Mouse (Mus musculus) heart, postnatal 25 days (tissue): Measurements from ENCODE around the gene Ndufb10. TPM values are rescaled to one million over a fixed set of nuclear protein-coding genes. Genes with fewer than 3 reads are reported as not detected.

Experiments
- DNase-seq: peaks from one replicate; pipeline ENCODE4 v3.0.0; 2022; ENCODE audit warnings: low spot score
- intact Hi-C: fragments of 180-260 bp; cut with DNase I; formaldehyde crosslinking; loops from one replicate; pipeline ENCODE4 v1.15.1; 2025
- total RNA-seq, 2 experiments: library from RNA; stranded (reverse); gene quantifications; 2 replicates each; pipeline ENCODE4 v1.2.3; 2021

Ndufb10 gene
- total RNA-seq = 1,000 to 10,000 TPM; 1,080 to 1,118 TPM

GRCm38 (mm10) chr17:24724184-24724583 lies at the start of gene Ndufb10:
Gene Ndufb10, minus strand, starts transcription at chr17:24724478.
- peak; percentile 90 for DNase-seq
- intact Hi-C loops = no loop called here

DNA sequence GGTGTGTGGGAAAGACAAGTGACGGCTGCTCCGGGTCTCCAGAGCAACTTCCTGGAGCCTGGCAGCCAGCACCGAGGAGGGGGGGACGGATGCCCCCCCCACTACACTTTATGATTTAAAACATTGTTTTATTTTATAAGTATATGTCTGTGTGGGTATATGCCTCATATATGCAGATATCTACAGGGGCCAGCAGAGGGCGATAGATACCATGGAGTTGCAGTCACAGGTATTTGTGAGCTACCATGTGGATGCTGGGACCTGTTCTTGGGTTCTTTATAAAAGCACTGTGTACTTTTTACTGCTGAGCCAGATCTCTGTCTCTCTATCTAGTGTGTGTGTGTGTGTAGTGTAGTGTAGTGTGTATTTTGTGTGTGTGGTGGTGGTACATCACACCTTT lies 49.0 kb upstream of the Ndufb10 start:
- DNase-seq = no peak
- intact Hi-C loops = no loop called here

DNA sequence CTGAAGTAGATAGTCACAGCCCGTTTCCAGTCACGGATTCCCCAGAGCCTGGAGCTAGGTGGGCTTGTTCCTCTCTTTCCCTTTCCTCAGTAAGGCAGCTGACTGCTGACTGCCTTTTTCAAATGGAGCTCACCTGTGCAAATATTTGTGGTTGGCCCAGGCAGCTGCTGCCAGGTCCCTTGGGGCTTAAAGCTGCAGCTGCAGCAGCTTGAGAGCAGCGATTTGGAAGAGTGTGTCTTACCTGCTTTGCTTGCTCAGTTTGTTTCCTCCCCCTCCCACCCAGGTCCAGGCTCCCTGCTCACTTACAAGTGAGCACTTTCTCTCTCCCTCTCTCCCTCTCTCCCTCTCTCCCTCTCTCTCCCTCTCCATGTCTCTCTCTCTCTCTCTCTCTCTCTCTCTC lies 44.9 kb upstream of the Ndufb10 start:
- DNase-seq = no peak
- intact Hi-C loops = no loop called here

- intact Hi-C loops = no loop called here
- DNase-seq = no peak
Observed at GRCm38 (mm10) chr17:24766266-24766875, 42.1 kb upstream of the Ndufb10 start.

DNA sequence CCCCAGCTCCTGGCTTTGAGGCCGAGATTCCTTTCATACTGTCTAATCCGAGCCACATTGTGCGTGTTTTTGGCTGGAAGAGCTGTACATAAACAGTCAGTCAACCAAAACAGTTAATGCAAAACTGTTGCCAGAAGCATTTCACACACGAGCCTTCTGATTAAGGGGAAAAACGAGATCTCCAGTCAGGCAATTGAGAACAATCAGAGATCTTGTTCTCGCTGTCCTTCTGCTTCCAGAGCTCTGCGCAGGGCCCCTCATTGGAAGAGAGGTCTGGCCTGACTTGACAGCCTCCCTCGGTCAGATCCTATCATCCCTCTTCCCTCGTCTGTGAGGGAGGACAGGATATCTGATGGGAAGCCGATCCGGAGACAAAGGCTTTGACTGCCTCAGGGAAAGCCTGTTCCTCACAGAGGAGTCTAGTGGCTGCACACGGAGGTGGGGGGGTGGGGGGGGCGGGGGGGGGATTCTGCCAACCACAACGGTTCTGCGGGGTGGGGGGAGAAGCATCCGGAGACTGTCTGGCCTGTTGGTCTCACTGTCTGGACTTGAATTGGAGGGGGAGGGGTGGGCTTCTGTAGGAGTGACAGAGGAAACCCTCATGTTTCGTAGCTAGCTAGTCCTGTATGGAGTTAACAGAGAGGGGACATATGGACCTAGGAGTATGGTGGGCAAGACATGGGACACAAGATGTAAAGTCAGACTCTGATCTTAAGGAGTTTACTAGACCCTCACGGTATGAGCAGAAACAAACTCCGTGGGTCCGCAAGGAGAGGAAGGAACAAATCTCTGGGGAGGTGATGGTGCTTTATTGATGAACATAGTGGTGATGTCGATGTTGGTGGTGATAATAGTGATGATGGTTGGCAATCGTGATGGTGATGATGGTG lies 41.0 kb upstream of the Ndufb10 start:
- intact Hi-C loops = no loop called here
- no peak for DNase-seq

GRCm38 (mm10) chr17:24761121-24761520 lies 36.8 kb upstream of the Ndufb10 start:
- DNase-seq = no peak
- intact Hi-C loops = no loop called here

DNA sequence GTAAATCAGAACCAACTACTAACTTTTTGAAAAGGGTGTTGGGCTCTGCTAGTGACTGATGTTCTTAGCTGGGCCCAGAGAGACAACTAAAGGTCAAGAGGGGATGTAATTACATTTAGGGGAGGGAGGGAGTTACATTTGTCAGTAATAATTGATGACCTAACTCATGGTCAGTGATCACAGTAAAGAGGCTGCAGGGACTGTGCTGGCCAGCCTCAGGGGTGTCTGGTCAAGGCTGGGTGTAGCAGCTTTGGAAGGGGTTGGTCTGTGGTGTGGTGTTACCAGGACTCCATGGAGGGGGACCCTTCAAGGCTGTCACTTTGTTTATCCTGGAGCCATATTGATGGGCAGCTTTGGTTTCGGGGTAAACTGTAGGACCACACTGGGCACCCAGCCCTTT lies 33.1 kb upstream of the Ndufb10 start:
- DNase-seq = no peak
- intact Hi-C loops = no loop called here

GRCm38 (mm10) chr17:24752415-24753394 lies 28.4 kb upstream of the Ndufb10 start, which contains the start of gene Hs3st6:
Gene Hs3st6, plus strand, starts transcription at chr17:24752988.
- no peak for DNase-seq
- intact Hi-C loops = no loop called here

DNA sequence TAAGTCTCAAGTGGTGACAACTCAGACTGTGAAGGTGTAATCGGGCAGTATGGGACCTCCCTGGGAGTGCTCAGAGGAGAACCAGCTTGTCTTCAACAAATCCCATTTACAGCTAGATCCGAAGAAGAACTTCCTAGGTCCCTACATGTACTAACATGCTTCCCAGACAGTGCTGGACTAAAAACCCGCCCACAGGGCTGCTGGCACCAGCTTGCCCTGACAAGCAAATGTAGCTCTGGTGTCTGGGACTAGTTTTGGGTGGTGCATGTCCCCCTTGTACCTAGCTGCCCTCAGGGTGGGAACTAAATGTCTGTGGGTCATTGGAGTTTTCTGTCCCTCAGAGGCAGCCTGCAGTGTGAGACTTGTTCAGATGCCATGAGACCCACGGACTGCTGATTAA lies 27.2 kb upstream of the Ndufb10 start:
- intact Hi-C loops = no loop called here
- DNase-seq = no peak

GRCm38 (mm10) chr17:24746986-24747385 lies 22.7 kb upstream of the Ndufb10 start:
- DNase-seq = no peak
- intact Hi-C loops = loop anchor here (10.0 kb wide), 2 partner anchors 268 to 378 kb away; partner anchors contain the start of genes Cramp1l, Ift140 and Ptx4

- DNase-seq = no peak
- intact Hi-C loops = loop anchor here (1.0 to 10.0 kb wide), 4 partner anchors 71 to 379 kb away; partner anchors contain the start of genes Cramp1l, Ift140 and Ptx4
Observed at GRCm38 (mm10) chr17:24745526-24746497, 21.5 kb upstream of the Ndufb10 start.

- intact Hi-C loops = loop anchor here (2.0 to 10.0 kb wide), 3 partner anchors 136 to 380 kb away; partner anchors contain the start of genes Cramp1l, Ift140 and Ptx4
- no peak for DNase-seq
Observed at GRCm38 (mm10) chr17:24744381-24744780, 20.1 kb upstream of the Ndufb10 start.

- no peak for DNase-seq
- intact Hi-C loops = loop anchor here (2.0 to 10.0 kb wide), 3 partner anchors 137 to 381 kb away; partner anchors contain the start of genes Cramp1l, Ift140 and Ptx4
Observed at GRCm38 (mm10) chr17:24743896-24744295, 19.6 kb upstream of the Ndufb10 start.

GRCm38 (mm10) chr17:24742307-24742706 lies 18.0 kb upstream of the Ndufb10 start:
- no peak for DNase-seq
- intact Hi-C loops = loop anchor here (10.0 kb wide), 2 partner anchors 272 to 382 kb away; partner anchors contain the start of genes Cramp1l, Ift140 and Ptx4

- intact Hi-C loops = loop anchor here (5.0 to 10.0 kb wide), 4 partner anchors 147 to 535 kb away; partner anchors contain the start of genes Cramp1l, Ift140, Nubp2 and Ptx4
Observed at GRCm38 (mm10) chr17:24739926-24740325, 15.6 kb upstream of the Ndufb10 start.

GRCm38 (mm10) chr17:24738238-24738637 lies 14.0 kb upstream of the Ndufb10 start:
- DNase-seq = no peak
- intact Hi-C loops = loop anchor here (5.0 to 10.0 kb wide), 2 partner anchors 149 to 537 kb away; partner anchors contain the start of genes Nubp2, Spsb3 and Ube2i

More at GRCm38 (mm10) chr17:24739926-24740325, 15.6 kb upstream of the Ndufb10 start:
- DNase-seq = no peak

DNA sequence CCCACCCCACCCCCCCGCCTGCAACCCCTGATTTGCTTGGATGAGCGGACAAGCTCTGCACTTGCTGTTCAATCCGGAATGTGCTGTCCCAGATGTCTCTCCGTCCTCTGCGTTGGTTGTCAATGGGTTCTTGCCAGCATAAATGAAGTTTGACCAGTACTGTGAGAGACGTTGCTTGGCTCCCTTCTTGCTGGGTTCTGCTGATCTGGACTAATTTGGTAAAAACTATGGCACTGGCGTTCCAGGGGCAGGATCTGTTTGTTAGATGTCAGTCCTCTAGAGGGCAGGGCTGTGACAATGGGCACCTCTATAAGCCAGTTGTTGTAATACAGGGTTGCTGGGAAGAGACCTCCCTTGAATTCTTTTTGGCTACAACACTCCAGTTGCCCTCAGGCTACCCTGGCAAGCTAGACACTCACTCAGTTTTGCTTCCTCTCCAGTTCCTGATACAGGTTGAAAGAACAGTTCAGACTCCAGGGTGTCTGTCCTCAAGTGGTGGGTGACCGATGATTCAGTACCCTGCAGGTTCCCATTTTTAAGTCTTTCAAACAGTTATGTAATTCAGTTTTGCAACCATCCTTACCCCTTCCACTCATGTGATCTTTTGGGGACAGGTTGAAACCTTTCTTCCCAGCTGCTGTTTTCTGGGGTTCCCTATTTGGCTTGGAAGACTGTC lies 13.0 kb upstream of the Ndufb10 start:
- no peak for DNase-seq
- intact Hi-C loops = loop anchor here (5.0 to 10.0 kb wide), 2 partner anchors 150 to 538 kb away; partner anchors contain the start of genes Nubp2, Spsb3 and Ube2i
